Mouse (Mus musculus): ENCODE data around the gene Gm7347. TPM values are rescaled to one million over a fixed set of nuclear protein-coding genes. Genes with fewer than 3 reads are reported as not detected.
"Not testable (repeated sequence)": the region's sequence is repeated elsewhere in the genome, so short reads cannot be mapped to it uniquely, and the experiment has no call there.

The Gm7347 gene
- not detected for polyA plus RNA-seq (2017; shearing (Covaris generic))

GRCm38 (mm10) chr5:26058481-26058880, at the start of gene Gm7347:
TSS of gene Gm7347 (minus strand) at chr5:26058581.
- ATAC-seq, result not testable (repeated sequence)

DNA sequence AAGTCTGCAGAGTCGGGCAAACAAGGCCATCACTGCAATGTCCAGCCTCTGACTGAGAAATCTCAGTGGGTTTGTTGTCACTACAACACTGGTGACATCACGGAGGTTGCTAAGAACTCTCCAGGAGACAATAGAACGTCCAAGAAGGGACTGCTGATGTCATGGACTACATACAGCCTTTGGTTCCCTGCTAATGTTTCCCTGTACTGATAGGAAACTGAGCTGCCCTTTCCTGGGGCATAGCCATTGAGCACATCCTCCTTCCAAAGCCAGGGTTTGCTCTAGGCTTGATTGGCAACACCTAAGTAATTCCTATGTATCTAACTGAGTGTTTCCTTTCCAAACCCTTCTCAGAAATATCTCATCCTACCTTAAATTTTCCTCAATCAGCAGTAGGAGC, 46.9 kb upstream of the Gm7347 start, which contains the start of gene 5031410I06Rik:
TSS of gene 5031410I06Rik (minus strand) at position 101 of the 400 bp plus-strand sequence.
- not testable (repeated sequence) for ATAC-seq

GRCm38 (mm10) chr5:26089191-26089590, 30.8 kb upstream of the Gm7347 start, which contains the start of gene Gm10471:
TSS of gene Gm10471 (minus strand) at chr5:26089291.
- not testable (repeated sequence) for ATAC-seq

GRCm38 (mm10) chr5:26079023-26079422, 20.6 kb upstream of the Gm7347 start:
- ATAC-seq, result not testable (repeated sequence)

DNA sequence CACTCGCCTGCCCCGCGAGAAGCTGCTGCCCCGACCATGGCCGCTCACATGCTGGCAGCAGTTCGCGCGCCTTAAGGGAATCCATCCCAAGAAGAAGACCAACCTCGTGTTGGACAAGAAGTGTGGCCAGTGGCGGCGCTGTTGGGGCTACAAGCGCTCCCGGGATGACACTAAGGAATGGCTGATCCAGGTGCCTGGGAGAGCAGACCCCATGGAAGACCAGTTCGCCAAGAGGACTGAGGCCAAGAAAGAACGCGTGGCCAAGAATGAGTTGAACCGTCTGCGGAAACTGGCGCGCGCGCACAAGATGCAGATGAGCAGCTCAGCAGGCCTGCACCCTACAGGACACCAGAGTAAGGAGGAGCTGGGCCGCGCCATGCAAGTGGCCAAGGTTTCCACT, 12.3 kb upstream of the Gm7347 start:
- ATAC-seq, result no peak

DNA sequence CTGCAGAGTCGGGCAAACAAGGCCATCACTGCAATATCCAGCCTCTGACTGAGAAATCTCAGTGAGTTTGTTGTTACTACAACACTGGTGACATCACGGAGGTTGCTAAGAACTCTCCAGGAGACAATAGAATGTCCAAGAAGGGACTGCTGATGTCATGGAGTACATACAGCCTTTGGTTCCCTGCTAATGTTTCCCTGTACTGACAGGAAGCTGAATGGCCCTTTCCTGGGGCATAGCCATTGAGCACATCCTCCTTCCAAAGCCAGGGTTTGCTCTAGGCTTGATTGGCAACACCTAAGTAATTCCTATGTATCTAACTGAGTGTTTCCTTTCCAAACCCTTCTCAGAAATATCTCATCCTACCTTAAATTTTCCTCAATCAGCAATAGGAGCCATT, 18.9 kb downstream of the Gm7347 start, which contains the start of gene Speer4a:
TSS of gene Speer4a (minus strand) at position 101 of the 400 bp plus-strand sequence.
- not testable (repeated sequence) for ATAC-seq

DNA sequence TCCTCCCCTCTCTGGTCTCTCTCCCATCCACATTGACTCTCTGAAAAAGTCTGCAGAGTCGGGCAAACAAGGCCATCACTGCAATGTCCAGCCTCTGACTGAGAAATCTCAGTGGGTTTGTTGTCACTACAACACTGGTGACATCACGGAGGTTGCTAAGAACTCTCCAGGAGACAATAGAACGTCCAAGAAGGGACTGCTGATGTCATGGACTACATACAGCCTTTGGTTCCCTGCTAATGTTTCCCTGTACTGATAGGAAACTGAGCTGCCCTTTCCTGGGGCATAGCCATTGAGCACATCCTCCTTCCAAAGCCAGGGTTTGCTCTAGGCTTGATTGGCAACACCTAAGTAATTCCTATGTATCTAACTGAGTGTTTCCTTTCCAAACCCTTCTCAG, 35.6 kb downstream of the Gm7347 start, which contains the start of gene Gm5862:
TSS of gene Gm5862 (minus strand) at position 101 of the 400 bp plus-strand sequence.
- not testable (repeated sequence) for ATAC-seq

GRCm38 (mm10) chr5:26007697-26008096, 50.7 kb downstream of the Gm7347 start:
- ATAC-seq, result not testable (repeated sequence)

DNA sequence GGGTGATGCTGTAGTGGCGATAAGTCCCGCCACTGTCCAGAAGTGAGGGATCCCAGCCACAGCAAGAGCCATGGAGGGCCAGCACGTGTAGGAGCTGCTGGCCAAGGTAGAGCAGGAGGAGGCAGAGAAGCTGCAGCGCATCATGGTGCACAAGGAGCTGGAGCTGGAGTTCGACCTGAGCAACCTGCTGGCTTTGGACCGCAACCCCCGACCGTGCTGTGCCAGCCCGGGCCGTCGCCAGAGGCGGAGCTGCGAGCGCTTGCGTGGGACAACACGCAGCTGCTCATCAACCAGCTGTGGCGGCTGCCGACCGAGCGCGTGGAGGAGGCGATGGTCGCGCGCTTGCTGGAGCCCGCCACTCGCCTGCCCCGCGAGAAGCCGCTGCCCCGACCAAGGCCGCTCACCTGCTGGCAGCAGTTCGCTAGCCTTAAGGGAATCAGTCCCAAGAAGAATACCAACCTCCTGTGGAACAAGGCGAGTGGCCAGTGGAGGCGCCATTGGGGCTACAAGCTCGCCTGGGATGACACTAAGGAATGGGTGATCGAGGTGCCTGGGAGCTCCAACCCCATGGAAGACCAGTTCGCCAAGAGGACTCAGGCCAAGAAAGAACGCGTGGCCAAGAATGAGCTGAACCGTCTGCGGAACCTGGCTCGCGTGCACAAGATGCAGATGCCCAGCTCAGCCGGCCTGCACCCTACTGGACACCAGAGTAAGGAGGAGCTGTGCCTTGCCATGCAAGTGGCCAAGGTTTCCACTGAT, 51.3 kb downstream of the Gm7347 start:
- ATAC-seq, result not testable (repeated sequence)

DNA sequence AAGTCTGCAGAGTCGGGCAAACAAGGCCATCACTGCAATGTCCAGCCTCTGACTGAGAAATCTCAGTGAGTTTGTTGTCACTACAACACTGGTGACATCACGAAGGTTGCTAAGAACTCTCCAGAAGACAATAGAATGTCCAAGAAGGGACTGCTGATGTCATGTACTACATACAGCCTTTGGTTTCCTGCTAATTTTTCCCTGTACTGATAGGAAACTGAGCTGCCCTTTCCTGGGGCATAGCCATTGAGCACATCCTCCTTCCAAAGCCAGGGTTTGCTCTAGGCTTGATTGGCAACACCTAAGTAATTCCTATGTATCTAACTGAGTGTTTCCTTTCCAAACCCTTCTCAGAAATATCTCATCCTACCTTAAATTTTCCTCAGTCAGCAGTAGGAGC, 53.7 kb downstream of the Gm7347 start, which contains the start of gene Gm1979:
TSS of gene Gm1979 (minus strand) at position 101 of the 400 bp plus-strand sequence.
- not testable (repeated sequence) for ATAC-seq

Other genes with a start within 250 kb of the Gm7347 start
- not detected for gene Gm21663, start 116.2 kb downstream of the Gm7347 start, polyA plus RNA-seq (2017; shearing (Covaris generic))
- gene Gm21671, start 104.2 kb downstream of the Gm7347 start, polyA plus RNA-seq (2017; shearing (Covaris generic)), result not detected
- gene Gm21680, start 85.9 kb downstream of the Gm7347 start, polyA plus RNA-seq (2017; shearing (Covaris generic)), result not detected
- gene Gm21698, start 69.9 kb downstream of the Gm7347 start, polyA plus RNA-seq (2017; shearing (Covaris generic)), result not detected
- gene Gm1979, start 53.8 kb downstream of the Gm7347 start, polyA plus RNA-seq (2017; shearing (Covaris generic)), result not detected
- not detected for gene Gm5862, start 35.7 kb downstream of the Gm7347 start, polyA plus RNA-seq (2017; shearing (Covaris generic))
- gene Speer4a, start 19.0 kb downstream of the Gm7347 start, polyA plus RNA-seq (2017; shearing (Covaris generic)), result not detected
- gene Gm10471, start 30.7 kb upstream of the Gm7347 start, polyA plus RNA-seq (2017; shearing (Covaris generic)), result not detected
- gene 5031410I06Rik, start 46.8 kb upstream of the Gm7347 start, polyA plus RNA-seq (2017; shearing (Covaris generic)), result not detected
- gene Gm10220, start 62.8 kb upstream of the Gm7347 start, polyA plus RNA-seq (2017; shearing (Covaris generic)), result not detected
- gene Gm7361, start 199.1 kb upstream of the Gm7347 start, polyA plus RNA-seq (2017; shearing (Covaris generic)), result not detected